Mouse (Mus musculus): ENCODE data around the gene Iffo1.

The Iffo1 gene

DNA sequence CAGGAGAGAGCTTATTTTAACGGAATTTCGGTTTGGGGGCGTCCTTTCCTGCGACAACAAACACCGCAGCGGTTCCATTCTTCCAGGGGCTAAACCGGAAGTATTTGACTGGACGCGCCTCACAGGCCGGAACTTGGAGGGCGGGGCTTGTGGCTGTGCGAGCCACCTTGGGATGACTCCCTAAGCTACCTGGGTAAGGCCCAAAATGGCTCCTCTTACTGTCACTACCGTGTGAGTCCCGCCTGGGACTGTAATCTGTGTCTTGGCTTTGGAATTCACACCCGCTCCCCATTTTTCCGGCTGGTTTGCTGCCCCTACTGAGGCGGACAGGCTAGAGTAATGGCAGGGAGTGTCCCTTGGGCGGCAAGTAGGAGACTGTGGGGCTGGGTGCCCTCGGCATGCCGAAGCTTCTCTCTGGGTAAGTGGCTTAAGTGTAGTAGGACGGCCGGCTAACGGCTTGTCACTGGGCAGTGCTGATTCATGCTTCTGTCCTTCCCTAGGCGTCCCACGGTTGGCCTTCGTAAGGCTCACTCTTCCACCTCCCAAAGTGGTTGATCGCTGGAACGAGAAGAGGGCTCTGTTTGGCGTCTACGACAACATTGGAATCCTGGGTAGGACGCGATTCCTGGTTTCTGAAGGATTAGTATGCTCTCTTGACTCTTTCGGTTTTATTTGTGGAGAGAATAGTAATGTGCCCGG lies 47.1 kb downstream of the Iffo1 start:
- DNase-seq (ENCODE audit: low read depth, low spot score), result peak; percentile 98

GRCm38 (mm10) chr6:125192841-125193240 lies 47.8 kb downstream of the Iffo1 start:
- no peak for DNase-seq (ENCODE audit: low read depth, low spot score)

DNA sequence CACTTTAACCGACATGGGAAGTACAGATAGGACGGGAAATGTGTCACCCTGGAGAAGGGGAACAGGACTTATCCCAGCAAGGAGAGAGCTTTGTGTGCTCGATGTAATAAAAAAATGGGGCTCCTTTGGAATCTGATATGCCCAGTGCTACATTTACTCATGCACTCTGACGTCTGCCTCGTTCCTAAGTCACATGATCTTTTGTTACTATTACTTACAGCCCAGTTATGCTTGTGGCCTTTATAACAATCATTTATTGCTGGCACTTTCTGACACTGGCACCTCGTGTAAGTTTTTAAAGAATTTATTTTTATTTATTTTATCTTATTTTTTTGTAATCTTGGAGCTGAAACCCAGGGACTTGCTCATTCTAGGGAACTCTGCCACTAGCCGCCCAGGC lies 48.3 kb downstream of the Iffo1 start:
- no peak for DNase-seq (ENCODE audit: low read depth, low spot score)

DNA sequence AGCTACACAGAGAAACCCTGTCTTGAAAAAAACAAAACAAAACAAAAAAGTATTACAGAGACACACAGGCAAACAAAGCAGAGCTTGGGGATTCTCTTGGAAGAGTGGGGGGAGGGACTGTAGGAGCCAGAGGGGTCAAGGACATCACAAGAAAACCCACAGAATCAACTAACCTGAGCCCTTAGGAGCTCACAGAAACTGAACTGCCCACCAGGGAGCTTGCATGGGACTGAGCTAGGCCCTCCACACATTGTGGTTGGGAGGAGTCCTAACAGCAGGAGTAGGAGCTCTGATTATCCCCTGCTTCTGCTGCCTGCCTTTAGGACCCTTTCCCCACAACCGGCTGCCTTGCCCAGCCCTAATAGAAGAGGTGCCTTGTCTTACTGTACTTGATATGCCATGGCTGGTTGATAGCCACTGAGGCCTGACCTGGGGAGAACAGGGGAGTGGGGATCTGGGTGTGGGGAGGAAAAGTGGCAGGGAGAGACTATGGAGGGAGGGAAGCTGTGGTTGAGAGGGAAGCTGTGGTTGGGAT lies 50.6 kb downstream of the Iffo1 start:
- DNase-seq (ENCODE audit: low read depth, low spot score), result peak; percentile 49

GRCm38 (mm10) chr6:125196301-125196700 lies 51.3 kb downstream of the Iffo1 start:
- DNase-seq (ENCODE audit: low read depth, low spot score), result peak; percentile 77

DNA sequence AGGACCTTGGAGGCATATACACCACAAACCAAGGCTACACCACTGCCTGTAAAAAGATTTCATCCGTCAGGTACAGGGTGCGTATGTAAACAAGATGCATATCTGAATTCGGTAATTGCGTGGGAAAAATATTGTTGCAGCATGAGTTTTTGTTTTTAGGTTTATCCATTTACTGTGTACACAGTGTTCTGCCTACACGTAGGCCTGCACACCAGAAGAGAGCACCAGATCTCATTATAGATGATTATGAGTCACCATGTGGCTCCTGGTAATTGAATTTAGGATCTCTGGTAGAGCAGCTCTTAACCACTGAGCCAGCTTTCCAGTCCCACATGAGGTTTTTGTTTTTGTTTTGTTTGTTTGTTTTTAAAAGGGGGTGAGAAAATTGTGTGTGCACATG lies 52.1 kb downstream of the Iffo1 start:
- no peak for DNase-seq (ENCODE audit: low read depth, low spot score)

DNA sequence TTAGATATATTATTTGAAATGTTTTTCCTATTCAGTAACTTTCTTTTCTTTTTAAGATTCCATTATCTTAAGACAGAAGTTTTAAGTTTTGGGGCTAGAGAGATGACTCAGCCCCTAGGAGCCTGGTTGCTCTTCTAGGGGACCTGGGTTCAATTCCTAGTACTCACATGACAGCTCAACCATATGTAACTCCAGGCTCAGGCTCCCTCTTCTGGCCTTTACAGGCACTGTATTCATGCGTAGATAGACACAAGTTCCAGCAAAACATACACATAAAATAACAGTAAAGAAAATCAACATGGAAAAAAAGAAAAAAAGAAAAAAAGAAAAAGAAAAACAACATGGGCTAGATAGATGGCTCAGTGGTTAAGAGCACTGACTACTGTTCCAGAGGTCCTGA lies 65.4 kb downstream of the Iffo1 start:
- peak; percentile 42 for DNase-seq (ENCODE audit: low read depth, low spot score)

Measured in ZHBTc4 (cell line).